Mouse (Mus musculus): ENCODE results near the gene Olfr787.

The Olfr787 gene

GRCm38 (mm10) chr10:129461562-129461961 lies at the start of gene Olfr787:
TSS of gene Olfr787 (plus strand) at chr10:129461862.
- no peak for DNase-seq

GRCm38 (mm10) chr10:129427006-129427405 lies 34.7 kb upstream of the Olfr787 start, which contains the start of gene Olfr786:
TSS of gene Olfr786 (plus strand) at chr10:129427306.
- DNase-seq, result no peak

- DNase-seq, result no peak
Observed at GRCm38 (mm10) chr10:129470698-129471097, 9.0 kb downstream of the Olfr787 start, which contains the start of gene Olfr788. TSS of gene Olfr788 (plus strand) at chr10:129470998.

GRCm38 (mm10) chr10:129473256-129473655 lies 11.6 kb downstream of the Olfr787 start:
- no peak for DNase-seq

- DNase-seq, result no peak
Observed at GRCm38 (mm10) chr10:129473723-129474122, 12.1 kb downstream of the Olfr787 start.

GRCm38 (mm10) chr10:129484452-129484851 lies 22.8 kb downstream of the Olfr787 start, which contains the start of gene Olfr789:
TSS of gene Olfr789 (plus strand) at chr10:129484752.
- no peak for DNase-seq

- DNase-seq, result no peak
Observed at GRCm38 (mm10) chr10:129490101-129490500, 28.4 kb downstream of the Olfr787 start.

- no peak for DNase-seq
Observed at GRCm38 (mm10) chr10:129498192-129498591, 36.5 kb downstream of the Olfr787 start, which contains the start of gene Olfr790. TSS of gene Olfr790 (plus strand) at chr10:129498492.

Measured in kidney, adult 11 months (tissue).